Mouse (Mus musculus): ENCODE data around the gene Ankrd52. TPM values are rescaled to one million over a fixed set of nuclear protein-coding genes. Genes with fewer than 3 reads are reported as not detected.
A peak's percentile ranks its signal among the peaks of the same experiment; 100 is the strongest.
"Not testable (repeated sequence)": the region's sequence is repeated elsewhere in the genome, so short reads cannot be mapped to it uniquely, and the experiment has no call there.

Gene Ankrd52
- polyA plus RNA-seq (2016; fragmentation: Nextera tagmentation; extraction: Ambion mirVana) = 9.6 and 10.3 TPM in 2 replicates

DNA sequence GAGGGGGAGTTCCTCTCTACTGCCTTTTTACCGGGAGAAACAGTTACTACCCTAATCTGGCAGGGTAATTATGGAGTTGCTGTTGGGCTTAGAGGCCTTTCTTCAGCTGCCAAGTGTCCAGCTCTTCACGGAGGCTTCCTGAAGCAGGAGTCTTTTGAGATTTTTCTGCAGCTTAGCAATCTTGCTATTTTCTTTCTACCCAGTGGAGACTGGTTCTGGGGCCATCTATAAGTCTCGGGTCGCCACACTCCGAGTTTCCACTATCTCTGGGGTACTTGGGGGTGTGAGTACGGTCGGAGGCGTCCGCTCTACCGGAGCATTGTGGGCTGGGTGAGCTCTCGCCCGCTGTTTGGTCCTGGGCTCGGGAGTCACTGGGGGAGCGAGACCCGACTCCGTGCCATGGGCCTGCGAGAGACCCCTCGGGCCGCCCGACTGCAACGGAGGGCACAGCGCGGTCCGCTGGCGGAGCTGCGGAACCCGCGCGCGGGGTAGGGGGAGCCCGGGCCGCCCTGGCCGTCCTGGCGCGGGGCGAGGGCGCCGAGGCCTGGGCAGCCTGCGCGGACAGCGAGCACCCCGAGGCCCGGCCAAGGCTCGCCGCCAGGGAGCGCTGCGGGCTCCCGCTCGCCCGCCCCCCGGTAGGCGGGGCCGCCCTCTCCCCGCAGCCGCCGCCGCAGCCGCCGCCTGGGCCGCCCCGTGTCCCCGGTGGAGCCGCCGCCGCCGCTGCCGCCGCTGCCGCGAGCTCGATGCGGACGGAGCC lies at the start of gene Ankrd52:
Gene Ankrd52, plus strand, starts transcription at position 661 of the 757 bp plus-strand sequence.
- peak; percentile 84 for DNase-seq (ENCODE audit: low spot score)
- peak within 1 kb of the TSS; percentile 98 for H3K4me3 ChIP-seq
- WGBS = under 1% methylated on average over 72 of the region's 73 CpGs
- H3K27me3 ChIP-seq (ENCODE audit: insufficient read depth, poor library complexity, severe bottlenecking) = no peaks in the 10 kb centered on the region
- no peaks in the 10 kb centered on the region for H3K9me3 ChIP-seq
- peak within 1 kb of the TSS; percentile 98 for H3K27ac ChIP-seq
- H3K36me3 ChIP-seq = peaks cover 37% of the 10 kb centered on the region
- peaks cover 28% of the 10 kb centered on the region for H3K4me1 ChIP-seq (replicated peaks)

DNA sequence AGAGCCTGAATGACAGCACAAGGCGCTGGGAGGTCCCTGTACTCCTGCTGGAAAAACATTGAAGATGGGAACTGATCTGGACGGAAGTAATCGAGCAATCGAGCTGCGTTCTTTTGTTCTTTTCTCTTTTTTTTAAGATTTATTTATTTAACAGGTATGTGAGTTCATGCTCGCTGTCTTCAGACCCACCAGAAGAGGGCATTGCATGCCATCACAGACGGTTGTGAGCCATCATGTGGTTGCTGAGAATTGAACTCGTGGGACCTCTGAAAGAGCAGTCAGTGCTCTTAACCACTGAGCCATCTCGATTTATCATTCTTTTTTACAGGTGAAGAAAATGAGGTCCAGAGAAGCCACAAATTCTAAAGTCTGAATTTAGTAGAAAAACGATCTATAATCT lies 49.3 kb upstream of the Ankrd52 start:
- Histone ChIP-seq H3K9me3 (no peaks in the 10 kb centered on the region), H3K27ac (no peak overlapping the region), H3K27me3 (ENCODE audit: insufficient read depth, poor library complexity, severe bottlenecking) (no peaks in the 10 kb centered on the region), H3K4me1 (replicated peaks) (peaks cover 15% of the 10 kb centered on the region), H3K4me3 (no peak overlapping the region), H3K36me3 (peaks cover 58% of the 10 kb centered on the region)
- no peak for DNase-seq (ENCODE audit: low spot score)
- WGBS = 88% methylated on average over 10 of the region's 10 CpGs

DNA sequence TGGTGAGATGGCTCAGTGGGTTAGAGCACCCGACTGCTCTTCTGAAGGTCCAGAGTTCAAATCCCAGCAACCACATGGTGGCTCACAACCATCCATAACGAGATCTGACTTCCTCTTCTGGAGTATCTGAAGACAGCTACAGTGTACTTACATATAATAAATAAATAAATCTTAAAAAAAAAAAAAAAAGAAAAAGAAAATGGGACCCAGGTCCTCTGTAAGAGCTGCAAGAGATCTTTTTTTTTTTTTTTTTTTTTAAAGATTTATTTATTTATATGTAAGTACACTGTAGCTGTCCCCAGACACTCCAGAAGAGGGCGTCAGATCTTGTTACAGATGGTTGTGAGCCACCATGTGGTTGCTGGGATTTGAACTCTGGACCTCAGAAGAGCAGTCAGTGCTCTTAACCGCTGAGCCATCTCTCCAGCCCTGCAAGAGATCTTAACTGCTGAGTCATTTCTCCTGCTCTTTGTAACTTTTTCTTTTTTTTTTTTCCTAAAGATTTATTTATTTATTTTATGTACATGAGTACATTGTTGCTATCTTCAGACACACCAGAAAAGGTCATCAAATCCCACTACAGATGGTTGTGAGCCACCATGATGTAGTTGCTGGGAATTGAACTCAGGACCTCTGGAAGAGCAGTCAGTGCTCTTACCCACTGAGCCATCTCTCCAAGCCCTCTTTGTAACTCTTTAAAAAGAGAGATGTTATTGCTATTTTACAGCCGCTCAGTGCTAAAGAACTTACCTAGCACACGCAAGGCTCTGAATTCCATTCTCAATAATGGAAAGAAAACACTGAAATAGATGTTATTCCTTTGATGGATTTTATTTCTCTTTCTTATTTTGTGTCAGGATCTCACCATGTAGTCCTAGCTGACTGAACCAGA lies 44.3 kb upstream of the Ankrd52 start:
- H3K36me3 ChIP-seq = peaks cover 21% of the 10 kb centered on the region
- H3K9me3 ChIP-seq; DNase-seq (ENCODE audit: low spot score); H3K4me3 ChIP-seq; H3K4me1 ChIP-seq (replicated peaks); H3K27ac ChIP-seq; H3K27me3 ChIP-seq (ENCODE audit: insufficient read depth, poor library complexity, severe bottlenecking): not testable (repeated sequence)
- WGBS = 81% methylated on average over 6 of the region's 6 CpGs

DNA sequence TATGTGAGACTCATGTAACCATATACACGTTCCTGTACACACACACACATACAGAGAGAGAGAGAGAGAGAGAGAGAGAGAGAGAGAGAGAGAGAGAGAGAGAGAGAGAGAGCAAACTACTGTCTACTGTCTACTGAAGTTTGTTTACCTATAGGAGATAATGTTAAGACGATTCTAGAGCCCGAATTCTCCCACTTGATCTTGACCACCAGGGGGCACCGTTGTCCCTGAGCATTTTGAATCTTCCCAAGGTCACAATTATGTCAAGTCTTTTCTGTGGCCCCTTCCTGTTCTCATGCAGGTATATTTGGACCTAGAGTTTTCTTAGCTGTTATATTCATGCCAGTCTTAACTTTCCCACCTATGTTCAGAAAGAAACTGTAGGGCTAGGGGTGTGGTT lies 41.3 kb upstream of the Ankrd52 start:
- H3K27ac ChIP-seq = no peak overlapping the region
- no peak overlapping the region for H3K4me3 ChIP-seq
- no peaks in the 10 kb centered on the region for H3K27me3 ChIP-seq (ENCODE audit: insufficient read depth, poor library complexity, severe bottlenecking)
- peaks cover 13% of the 10 kb centered on the region for H3K36me3 ChIP-seq
- H3K9me3 ChIP-seq = no peaks in the 10 kb centered on the region
- 7% methylated on average over 4 of the region's 4 CpGs for WGBS
- H3K4me1 ChIP-seq (replicated peaks) = peaks cover 28% of the 10 kb centered on the region
- DNase-seq (ENCODE audit: low spot score) = peak; percentile 71

DNA sequence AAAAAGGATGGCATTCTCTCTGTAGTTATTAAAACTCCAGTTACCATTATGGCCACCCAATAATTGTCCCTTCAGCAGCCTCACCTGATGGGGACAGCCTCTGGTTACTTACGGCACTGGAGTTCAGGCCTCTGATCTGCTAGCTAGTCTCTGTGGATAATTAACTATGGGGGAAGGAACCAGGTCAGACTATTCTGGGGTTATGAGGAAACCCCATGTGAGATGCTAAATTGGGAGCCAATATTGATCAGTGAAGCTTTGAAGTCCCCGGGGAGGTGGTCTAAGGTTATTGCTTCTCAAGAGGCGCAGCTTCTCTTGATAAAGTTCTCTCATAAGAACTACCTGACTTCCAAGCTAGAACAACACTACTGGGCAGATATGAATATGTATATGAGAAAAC lies 40.7 kb upstream of the Ankrd52 start:
- H3K4me3 ChIP-seq = no peak overlapping the region
- H3K27me3 ChIP-seq (ENCODE audit: insufficient read depth, poor library complexity, severe bottlenecking) = no peaks in the 10 kb centered on the region
- WGBS = 96% methylated on average over 3 of the region's 3 CpGs
- peaks cover 28% of the 10 kb centered on the region for H3K4me1 ChIP-seq (replicated peaks)
- no peak overlapping the region for H3K27ac ChIP-seq
- peaks cover 18% of the 10 kb centered on the region for H3K36me3 ChIP-seq
- H3K9me3 ChIP-seq = no peaks in the 10 kb centered on the region
- DNase-seq (ENCODE audit: low spot score) = no peak

DNA sequence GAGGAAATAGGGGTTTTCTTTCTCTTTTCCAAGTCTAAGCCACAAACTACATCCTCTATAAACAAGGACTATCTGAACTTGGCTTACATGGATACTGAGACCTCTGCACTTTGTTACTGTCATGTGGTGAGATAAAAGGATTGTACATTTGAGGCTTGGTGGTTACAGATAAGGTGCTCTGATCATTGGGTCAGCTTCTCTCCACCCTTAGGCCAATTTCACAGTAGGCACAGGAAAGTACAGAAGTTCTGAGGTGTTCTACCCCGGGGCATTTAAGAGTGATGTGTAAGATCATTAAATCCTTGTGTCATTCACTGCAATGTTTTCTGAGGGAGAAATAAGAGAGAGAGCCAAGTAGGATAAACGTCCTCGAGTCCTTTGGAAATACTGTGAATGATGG lies 40.3 kb upstream of the Ankrd52 start:
- no peaks in the 10 kb centered on the region for H3K9me3 ChIP-seq
- H3K4me1 ChIP-seq (replicated peaks) = peaks cover 28% of the 10 kb centered on the region
- no peak for DNase-seq (ENCODE audit: low spot score)
- no peaks in the 10 kb centered on the region for H3K27me3 ChIP-seq (ENCODE audit: insufficient read depth, poor library complexity, severe bottlenecking)
- H3K36me3 ChIP-seq = peaks cover 22% of the 10 kb centered on the region
- H3K27ac ChIP-seq = 0 out of 2 replicates have a peak overlapping the region, but pooled peaks have one; percentile 95
- 88% methylated on average over 3 of the region's 3 CpGs for WGBS
- H3K4me3 ChIP-seq = peak overlapping the region; percentile 100; the same call in 1 of the 2 replicates

DNA sequence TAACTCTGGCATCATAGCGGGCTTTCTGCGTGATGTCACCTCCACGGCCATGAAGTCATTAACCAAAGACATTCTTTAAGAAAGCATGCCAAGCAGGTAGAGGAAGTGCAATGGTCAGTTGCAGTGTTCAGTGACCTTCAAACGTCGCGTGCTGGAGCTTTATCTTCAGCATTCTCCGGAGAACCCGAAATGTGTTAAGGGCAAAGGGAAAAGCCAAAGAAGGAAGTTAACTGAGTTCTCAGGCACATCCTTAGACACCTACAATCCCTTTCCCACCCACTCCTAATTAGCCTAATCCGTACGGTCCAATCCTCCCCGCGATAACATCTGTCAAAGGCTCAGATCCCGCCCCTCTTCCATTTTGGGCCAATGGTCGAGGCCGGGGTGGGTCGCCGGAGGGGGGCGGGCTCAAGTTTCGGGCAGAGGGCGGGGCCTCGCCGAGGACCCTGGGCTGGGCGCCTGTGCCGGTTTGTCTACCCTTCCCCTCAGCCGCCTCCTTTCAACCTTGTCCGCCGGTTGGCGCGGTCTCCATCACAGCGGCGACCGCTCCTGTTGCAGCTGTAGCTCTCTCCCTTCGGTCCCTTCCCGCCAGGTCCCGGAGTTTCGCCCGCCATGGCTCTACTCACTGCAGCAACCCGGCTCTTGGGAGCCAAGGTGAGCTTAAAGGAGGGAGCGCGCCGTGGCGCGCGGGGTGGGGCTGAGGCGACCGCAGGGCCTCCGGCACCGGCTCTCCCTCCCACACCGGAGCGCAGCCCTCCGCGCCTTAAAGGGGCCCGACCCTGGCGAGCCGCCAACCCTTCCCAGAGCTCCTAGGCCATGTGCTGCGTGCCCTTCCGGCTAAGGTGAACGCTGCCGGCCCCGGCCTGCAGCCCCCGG lies 39.4 kb upstream of the Ankrd52 start, which contains the start of gene Cs:
Gene Cs, plus strand, starts transcription at position 429 of the 876 bp plus-strand sequence.
- no peaks in the 10 kb centered on the region for H3K9me3 ChIP-seq
- H3K36me3 ChIP-seq = peaks cover 22% of the 10 kb centered on the region
- peak within 1 kb of the TSS; percentile 100 for H3K4me3 ChIP-seq
- H3K4me1 ChIP-seq (replicated peaks) = peaks cover 28% of the 10 kb centered on the region
- DNase-seq (ENCODE audit: low spot score) = peak; percentile 98
- no peaks in the 10 kb centered on the region for H3K27me3 ChIP-seq (ENCODE audit: insufficient read depth, poor library complexity, severe bottlenecking)
- H3K27ac ChIP-seq = peak within 1 kb of the TSS; percentile 95
- 2% methylated on average over 61 of the region's 61 CpGs for WGBS

DNA sequence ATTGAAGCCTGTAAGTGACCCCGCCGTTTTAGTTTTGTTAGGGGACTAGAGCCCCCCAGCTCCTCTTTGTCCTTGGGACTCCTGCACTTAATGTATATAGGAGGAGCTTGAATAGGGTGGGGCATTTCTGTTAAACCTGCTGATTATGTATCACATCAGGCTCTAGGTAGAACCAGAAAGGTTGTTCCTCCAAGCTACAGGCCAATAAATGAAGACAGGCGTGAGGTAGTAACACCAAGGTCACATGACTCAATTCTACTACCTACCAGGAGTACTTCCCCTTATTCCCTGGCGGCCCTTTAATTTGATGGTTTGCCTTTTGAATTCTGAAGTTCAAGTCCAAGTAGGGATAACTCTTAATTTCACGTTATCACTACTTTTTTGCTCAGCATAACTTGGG lies 38.5 kb upstream of the Ankrd52 start:
- WGBS = 28% methylated on average over 5 of the region's 5 CpGs
- no peaks in the 10 kb centered on the region for H3K27me3 ChIP-seq (ENCODE audit: insufficient read depth, poor library complexity, severe bottlenecking)
- no peaks in the 10 kb centered on the region for H3K9me3 ChIP-seq
- peak overlapping the region; percentile 95 for H3K27ac ChIP-seq
- H3K36me3 ChIP-seq = peaks cover 27% of the 10 kb centered on the region
- peaks cover 28% of the 10 kb centered on the region for H3K4me1 ChIP-seq (replicated peaks)
- peak overlapping the region; percentile 100 for H3K4me3 ChIP-seq
- no peak for DNase-seq (ENCODE audit: low spot score)

DNA sequence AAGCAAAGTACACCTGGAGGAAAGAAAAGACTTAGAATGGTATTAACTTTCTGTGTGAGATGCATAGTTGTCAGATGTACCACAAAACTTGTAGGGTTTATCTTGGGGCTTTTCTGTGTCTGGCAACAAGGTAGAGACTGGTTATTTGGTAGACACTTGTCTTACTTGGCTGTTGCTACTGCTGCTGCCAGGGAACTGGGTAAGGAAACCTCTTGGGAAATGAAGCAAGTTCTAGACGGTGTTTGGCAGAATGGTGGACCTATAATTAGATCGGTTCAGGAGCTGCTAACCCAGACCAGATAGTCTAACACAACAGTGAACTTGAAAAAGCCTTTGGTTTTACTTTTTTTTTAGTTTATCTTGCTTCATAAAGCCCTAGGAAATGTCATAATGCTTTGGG lies 38.0 kb upstream of the Ankrd52 start:
- WGBS = 88% methylated on average over 2 of the region's 2 CpGs
- H3K9me3 ChIP-seq = no peaks in the 10 kb centered on the region
- H3K36me3 ChIP-seq = peaks cover 31% of the 10 kb centered on the region
- H3K4me1 ChIP-seq (replicated peaks) = peaks cover 28% of the 10 kb centered on the region
- H3K27me3 ChIP-seq (ENCODE audit: insufficient read depth, poor library complexity, severe bottlenecking) = no peaks in the 10 kb centered on the region
- peak overlapping the region; percentile 100 for H3K4me3 ChIP-seq
- DNase-seq (ENCODE audit: low spot score) = no peak
- no peak overlapping the region for H3K27ac ChIP-seq

DNA sequence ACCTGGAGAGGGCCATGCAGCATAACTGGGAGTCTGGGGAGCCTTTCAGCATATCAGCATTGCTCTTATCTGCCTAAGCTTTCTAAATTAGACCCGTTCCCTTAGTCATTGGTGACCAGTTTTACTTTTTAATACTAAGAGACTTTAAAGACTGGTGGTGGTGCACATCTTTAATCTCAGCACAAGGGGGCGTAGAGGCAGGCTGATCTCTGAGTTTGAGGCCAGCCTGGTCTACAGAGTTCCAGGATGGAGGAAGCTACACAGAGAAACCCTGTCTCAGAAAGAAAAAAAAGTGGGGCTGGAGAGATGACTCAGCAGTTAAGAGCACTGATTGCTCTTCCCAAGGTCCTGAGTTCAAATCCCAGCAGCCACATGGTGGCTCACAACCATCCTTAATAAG lies 36.7 kb upstream of the Ankrd52 start:
- WGBS = 87% methylated on average over 2 of the region's 2 CpGs
- no peak overlapping the region for H3K27ac ChIP-seq
- H3K36me3 ChIP-seq = peaks cover 38% of the 10 kb centered on the region
- peaks cover 31% of the 10 kb centered on the region for H3K4me1 ChIP-seq (replicated peaks)
- H3K4me3 ChIP-seq = no peak overlapping the region
- H3K27me3 ChIP-seq (ENCODE audit: insufficient read depth, poor library complexity, severe bottlenecking) = no peaks in the 10 kb centered on the region
- no peaks in the 10 kb centered on the region for H3K9me3 ChIP-seq
- DNase-seq (ENCODE audit: low spot score) = no peak

DNA sequence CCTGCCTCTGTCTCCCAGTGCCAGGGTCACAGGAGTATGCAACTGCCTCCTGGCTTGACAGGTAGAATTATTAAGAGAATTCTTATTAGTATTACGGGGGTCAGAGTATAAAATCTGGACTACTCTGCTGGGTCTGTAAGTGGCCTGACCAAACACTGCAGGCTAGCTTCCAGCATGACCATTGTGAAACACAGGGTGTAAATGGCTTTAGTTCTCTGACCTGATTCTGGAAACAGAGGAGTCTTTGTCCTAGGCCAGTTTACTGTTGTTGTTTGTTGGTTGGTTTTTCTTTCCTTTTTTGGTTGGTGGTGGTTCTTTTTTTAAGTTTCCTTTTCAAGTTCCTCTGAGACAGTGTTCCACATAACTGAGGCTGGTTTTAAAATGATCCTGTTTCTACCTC lies 33.5 kb upstream of the Ankrd52 start:
- H3K36me3 ChIP-seq = peaks cover 54% of the 10 kb centered on the region
- H3K9me3 ChIP-seq = no peaks in the 10 kb centered on the region
- no peaks in the 10 kb centered on the region for H3K27me3 ChIP-seq (ENCODE audit: insufficient read depth, poor library complexity, severe bottlenecking)
- H3K27ac ChIP-seq = no peak overlapping the region
- peaks cover 18% of the 10 kb centered on the region for H3K4me1 ChIP-seq (replicated peaks)
- no peak for DNase-seq (ENCODE audit: low spot score)
- H3K4me3 ChIP-seq = no peak overlapping the region
- 93% methylated on average over 1 of the region's 1 CpGs for WGBS

DNA sequence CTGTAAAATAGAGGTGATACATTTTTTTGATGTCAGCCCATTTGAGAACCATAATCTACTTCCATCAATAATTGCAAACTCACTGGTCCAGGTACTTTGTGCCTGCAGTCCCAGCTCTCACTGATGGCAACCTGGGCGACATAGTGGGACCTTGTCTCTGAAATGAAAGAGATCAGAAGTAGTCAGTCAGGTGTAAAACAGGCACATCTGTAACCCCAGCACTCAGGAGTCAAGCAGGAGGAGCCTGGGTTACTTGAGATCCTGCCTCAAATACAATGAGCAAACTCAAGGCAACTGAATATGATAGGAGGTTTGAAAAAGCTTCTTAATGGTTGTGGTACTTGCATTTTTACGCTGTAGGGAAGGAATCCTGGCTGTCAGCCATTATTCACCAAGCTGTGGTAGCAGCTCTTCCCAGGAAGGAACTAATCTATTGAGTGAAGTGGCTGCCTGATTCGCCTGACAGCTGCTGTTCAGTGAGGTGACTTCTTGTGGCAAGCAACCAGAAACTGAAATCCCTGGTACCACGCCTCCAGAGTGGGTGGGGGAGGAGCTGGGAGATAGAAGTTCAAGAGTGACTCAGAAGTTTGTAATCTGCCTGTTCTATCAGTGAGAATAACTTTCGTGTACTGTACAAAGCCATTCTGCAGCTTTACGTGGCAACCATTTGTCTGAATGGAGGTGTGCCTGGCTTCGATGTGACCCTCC lies 32.2 kb upstream of the Ankrd52 start:
- Histone ChIP-seq H3K36me3 (peaks cover 58% of the 10 kb centered on the region), H3K27me3 (ENCODE audit: insufficient read depth, poor library complexity, severe bottlenecking) (no peaks in the 10 kb centered on the region), H3K4me3 (no peak overlapping the region), H3K4me1 (replicated peaks) (peaks cover 7% of the 10 kb centered on the region; the same call in 1 of the 2 replicates), H3K27ac (no peak overlapping the region), H3K9me3 (no peaks in the 10 kb centered on the region)
- no peak for DNase-seq (ENCODE audit: low spot score)
- 83% methylated on average over 7 of the region's 7 CpGs for WGBS

Data from hindbrain, embryonic 10.5 days (tissue).